Mouse (Mus musculus): ENCODE results near the gene Adra2c. TPM values are rescaled to one million over a fixed set of nuclear protein-coding genes. Genes with fewer than 3 reads are reported as not detected.

Gene Adra2c
- total RNA-seq, 2 experiments from 2014 or later, result 26.9 to 32.3 TPM

DNA sequence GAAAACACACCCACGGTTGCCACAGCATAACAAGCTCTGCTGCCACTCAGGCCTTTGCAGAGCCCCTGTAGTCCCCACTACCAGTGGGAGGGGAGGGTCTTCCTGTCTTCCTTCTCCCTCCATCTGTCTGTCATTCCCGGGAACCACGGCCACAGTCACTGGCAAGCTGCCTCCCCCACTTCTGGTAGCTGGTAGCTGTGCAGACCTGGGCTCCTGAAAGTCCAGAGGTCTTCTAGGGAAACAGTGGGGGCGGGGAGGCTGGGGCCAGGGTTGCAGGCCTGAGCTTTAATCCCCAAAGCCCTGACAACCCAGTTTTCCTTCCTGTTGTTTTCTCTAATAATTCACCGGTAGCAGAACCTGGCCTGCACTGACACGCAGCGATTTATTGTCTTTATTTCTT lies 31.7 kb downstream of the Adra2c start:
- no peak for DNase-seq (ENCODE audit: low spot score in 2 of 2)

DNA sequence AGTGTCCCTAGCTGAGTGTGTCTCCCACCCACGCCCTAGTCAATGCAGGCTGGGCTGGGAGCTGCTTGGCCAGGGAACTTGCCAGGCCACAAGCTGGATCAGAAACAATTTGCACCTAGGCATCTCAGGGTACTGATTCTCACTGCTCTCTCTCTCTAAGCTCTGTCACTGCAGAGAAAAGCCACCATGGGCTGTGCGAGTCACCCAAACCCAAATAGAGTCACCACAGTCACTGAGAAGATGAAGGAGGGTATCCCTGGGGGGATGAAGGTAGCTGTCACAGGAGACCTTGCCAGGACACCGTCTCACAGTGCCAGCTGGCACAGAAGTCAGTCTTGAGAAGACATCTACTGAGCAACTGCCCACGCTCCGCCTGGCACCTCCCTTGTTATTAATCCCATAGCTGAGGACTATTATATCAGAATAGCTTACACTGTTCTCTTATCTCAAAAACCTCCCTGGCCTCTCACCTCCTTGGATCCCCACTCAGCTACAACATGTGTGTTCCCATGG lies 33.7 kb downstream of the Adra2c start:
- DNase-seq (ENCODE audit: low spot score in 2 of 2), result no peak

DNA sequence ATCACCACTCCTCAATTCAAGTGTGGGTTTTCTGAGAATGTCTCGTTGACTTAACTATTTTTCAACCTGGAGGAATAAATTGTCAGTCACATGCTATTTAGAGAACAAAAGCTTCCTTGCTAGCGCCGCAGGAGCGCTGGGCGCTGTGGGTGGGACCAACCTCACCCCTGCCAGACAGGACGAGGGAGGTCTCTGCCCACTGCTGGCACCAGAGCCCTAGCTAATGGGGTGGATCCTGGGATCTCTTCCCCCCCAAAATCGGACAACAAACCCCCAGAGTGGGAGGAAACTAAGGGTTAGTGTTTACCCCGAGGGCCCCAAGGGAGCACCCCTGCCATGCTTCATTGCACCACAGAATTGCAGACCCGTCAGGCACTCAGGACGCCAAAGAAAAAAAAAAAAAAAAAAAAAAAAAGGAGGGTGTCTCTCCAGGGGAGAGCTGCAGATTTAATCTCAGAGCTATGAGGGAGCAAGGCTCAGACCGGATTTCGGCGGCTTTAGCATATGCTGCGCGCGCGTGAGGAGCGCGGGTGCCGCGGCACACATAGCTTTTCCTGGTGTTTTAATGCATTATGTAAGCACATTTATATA lies 35.2 kb downstream of the Adra2c start:
- DNase-seq (ENCODE audit: low spot score in 2 of 2), result peak in 1 of 2 experiments; percentile 30

DNA sequence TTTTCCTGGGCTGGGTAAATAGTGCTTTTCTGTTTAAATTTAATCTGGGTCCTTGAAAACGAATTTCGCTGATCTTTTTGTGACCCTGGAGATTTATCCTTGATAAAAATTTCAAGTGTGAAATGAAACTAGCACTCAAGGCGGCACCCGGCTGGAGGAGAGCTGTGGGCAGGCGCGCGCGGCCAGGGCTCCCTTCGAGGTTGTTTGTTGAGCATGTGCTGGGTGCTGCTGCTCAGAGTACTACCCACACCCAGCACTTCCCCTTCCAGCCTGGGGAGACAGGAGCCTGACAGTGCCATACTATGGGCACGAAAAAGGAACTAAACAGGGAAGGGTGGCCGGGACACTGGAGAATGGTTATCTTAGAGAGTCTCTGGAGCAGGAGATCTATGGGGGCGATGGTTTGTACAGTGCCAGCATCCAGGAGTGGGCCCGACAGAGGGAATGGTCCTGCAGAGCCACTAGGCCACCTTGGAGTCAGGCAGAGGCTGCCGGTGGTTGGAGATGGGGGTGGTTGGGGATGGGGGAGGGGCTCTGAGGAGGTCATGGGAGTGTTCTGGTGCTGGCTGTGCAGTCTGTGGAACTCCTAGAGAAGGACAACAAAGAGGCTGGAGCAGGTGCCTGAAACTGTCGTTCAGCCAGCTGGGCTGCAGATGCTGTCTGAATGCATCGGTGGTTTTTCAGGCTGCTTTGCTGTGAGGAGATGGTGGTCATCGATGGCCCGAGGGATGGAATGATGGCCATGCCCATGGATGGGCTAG lies 35.9 kb downstream of the Adra2c start:
- peak; percentile 41 to 71 for DNase-seq (ENCODE audit: low spot score in 2 of 2)

DNA sequence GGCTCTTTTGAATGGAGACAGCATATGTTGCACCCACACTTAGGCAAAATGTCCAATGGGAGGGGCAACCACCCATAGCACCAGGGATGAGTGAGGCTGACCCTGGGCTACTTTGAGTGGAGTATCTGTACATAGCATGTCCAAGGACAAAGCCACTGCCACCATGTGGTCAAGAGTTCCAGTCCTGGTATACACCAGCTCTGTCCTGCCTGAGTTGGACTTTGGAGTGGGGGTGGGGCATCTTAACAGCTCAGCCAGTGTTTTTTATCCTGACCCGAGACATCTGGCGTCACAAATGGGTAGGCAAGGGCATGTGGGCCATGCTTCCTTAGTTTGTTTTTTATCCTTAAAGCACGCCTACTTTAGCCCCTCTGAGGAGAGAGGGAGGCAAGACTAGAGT lies 36.5 kb downstream of the Adra2c start:
- no peak for DNase-seq (ENCODE audit: low spot score in 2 of 2)

DNA sequence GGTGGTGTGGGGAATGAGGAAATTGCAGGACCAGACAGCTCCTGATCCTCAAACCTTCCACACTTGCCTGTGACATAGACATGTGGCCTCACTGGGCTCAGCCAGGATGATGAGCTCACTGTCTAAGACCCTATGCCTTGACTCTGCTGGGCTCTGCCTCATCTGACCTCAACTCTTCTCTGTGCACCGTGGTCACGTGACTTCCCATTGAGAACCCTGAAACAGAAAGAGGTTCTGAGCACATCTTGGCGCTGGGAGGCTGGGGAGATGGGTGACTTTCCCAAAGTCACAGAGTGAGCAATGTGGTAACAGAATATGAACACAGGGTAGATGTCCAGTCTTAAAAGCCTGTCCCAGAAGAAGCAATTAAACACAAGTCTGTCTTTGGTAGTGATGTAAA lies 37.1 kb downstream of the Adra2c start:
- DNase-seq (ENCODE audit: low spot score in 2 of 2), result no peak

DNA sequence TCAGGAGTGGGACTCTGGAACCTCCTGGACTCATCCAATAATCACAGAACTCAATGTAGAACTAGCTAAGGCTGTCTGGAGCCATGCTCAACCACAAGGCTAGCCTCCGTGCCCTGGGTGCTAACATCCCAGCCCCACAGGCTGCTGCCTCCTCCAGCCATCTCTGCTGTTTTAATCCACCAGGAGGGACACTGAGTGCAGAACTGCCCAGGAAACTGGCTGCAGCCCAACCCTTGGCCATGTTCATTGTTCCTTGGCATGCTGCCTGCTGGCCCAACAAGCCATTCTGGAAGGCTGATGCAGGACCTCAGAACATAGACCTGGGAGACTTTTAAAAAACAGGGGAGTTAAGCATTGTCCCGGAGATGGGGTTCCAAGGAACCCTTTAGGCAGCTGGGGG lies 42.5 kb downstream of the Adra2c start:
- peak; percentile 22 to 61 for DNase-seq (ENCODE audit: low spot score in 2 of 2)

DNA sequence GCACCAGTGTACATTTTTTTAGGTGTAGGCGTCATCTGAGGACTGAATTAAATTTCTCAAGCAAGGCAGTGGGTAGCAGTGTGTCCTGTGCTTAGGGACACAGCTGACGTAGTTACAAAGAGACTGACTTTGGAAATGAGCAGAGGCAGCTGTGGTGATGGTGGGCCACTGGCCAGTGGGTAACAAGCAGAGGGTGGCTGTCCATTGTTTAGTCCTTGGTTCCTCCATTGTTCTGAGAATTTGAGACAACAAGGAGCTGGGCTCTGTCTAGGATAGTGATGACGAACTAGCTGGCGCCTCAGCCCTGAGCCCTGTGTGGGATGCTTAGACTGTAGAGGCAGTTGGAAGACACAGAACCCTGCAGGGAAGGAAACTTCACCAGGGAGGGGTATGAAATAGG lies 52.7 kb downstream of the Adra2c start:
- peak in 1 of 2 experiments; percentile 25 for DNase-seq (ENCODE audit: low spot score in 2 of 2)

Other genes with a start within 250 kb of the Adra2c start
- 1 to 10 TPM; 1.0 to 2.2 TPM for gene Hgfac, start 236.8 kb upstream of the Adra2c start, total RNA-seq (2021)
- 10 to 100 TPM; 19.0 to 21.5 TPM for gene Dok7, start 221.6 kb upstream of the Adra2c start, total RNA-seq (2021)
- gene Lrpap1, start 172.6 kb upstream of the Adra2c start, total RNA-seq (2021), result 100 to 1,000 TPM; 142 to 166 TPM
- gene Hmx1, start 110.8 kb downstream of the Adra2c start, total RNA-seq (2021), result not detected
- under 1 TPM in 1 of 2 experiments, not detected in 1; 0.41 TPM for gene Cpz, start 247.4 kb downstream of the Adra2c start, total RNA-seq (2021)

Measured in layer of hippocampus, adult 18-20 months (tissue).